Mouse (Mus musculus) midbrain, embryonic 16.5 days (tissue): ENCODE measurements around the gene Ptges3. TPM values are rescaled to one million over a fixed set of nuclear protein-coding genes. Genes with fewer than 3 reads are reported as not detected.
"Not testable (repeated sequence)": the region's sequence is repeated elsewhere in the genome, so short reads cannot be mapped to it uniquely, and the experiment has no call there.

Experiments
- ATAC-seq: fragments of 200-750 bp; cut with Nextera tagmentation; 2 replicates; pipeline ENCODE4 v1.8.0; 2017; ENCODE audit warnings: moderate TSS enrichment
- H3K27ac ChIP-seq: fragments of 300-500 bp; sonication (generic); 2 replicates; pipeline ENCODE4 v1.5.1; 2014; ENCODE audit warnings: mild to moderate bottlenecking, low read length, mixed read lengths
- H3K27me3 ChIP-seq: fragments of 300-500 bp; sonication (generic); 2 replicates; pipeline ENCODE4 v1.6.1; 2014; ENCODE audit warnings: low read depth, low read length, mixed read lengths; ENCODE audit not compliant: control insufficient read depth, insufficient read depth
- H3K36me3 ChIP-seq: fragments of 300-500 bp; sonication (generic); 2 replicates; pipeline ENCODE4 v1.6.1; 2014; ENCODE audit warnings: mild to moderate bottlenecking, low read length, moderate library complexity, mixed read lengths; ENCODE audit not compliant: control insufficient read depth, insufficient read depth
- H3K4me1 ChIP-seq: fragments of 300-500 bp; sonication (generic); 2 replicates; pipeline ENCODE4 v1.6.1; 2014; ENCODE audit warnings: mild to moderate bottlenecking, low read length, mixed read lengths; ENCODE audit not compliant: control insufficient read depth, insufficient read depth
- H3K4me2 ChIP-seq: fragments of 300-500 bp; sonication (generic); 2 replicates; pipeline ENCODE4 v1.6.1; 2014; ENCODE audit warnings: mild to moderate bottlenecking, low read length, mixed read lengths
- H3K4me3 ChIP-seq: fragments of 300-500 bp; sonication (generic); 2 replicates; pipeline ENCODE4 v1.5.1; 2014; ENCODE audit warnings: low read depth, mild to moderate bottlenecking, low read length, moderate library complexity, mixed read lengths
- H3K9ac ChIP-seq: fragments of 300-500 bp; sonication (generic); 2 replicates; pipeline ENCODE4 v1.6.1; 2014; ENCODE audit warnings: low read depth, low read length, mixed read lengths
- H3K9me3 ChIP-seq: fragments of 300-500 bp; sonication (generic); replicated peaks from 2 replicates; pipeline ENCODE4 v1.6.1; 2014; ENCODE audit warnings: mild to moderate bottlenecking, low read length, mixed read lengths; ENCODE audit not compliant: control insufficient read depth, poor library complexity, severe bottlenecking
- WGBS: fragments of 180-500 bp; shearing (Covaris S2); extraction: QIAGEN DNeasy Blood & Tissue Kit; methylation state at CpG from one replicate; pipeline ENCODE4 v1.1.7; 2014; 5-methylcytosine and 5-hydroxymethylcytosine counted together
- polyA plus RNA-seq: library from polyadenylated mRNA; unstranded; fragments of >200 nt; fragmentation: Nextera tagmentation; extraction: Ambion mirVana; gene quantifications from 2 replicates; pipeline ENCODE4 v1.2.1, GENCODE M21; 2015

Ptges3 gene
- polyA plus RNA-seq, 1 experiment from 2014 or later, result 387 TPM

- WGBS, result 75% methylated on average over 6 of the region's 6 CpGs
- Histone ChIP-seq H3K9me3 (no peaks in the 10 kb centered on the region), H3K4me3 (no peak overlapping the region), H3K36me3 (peaks cover 43% of the 10 kb centered on the region), H3K27me3 (no peaks in the 10 kb centered on the region), H3K27ac (no peak overlapping the region), H3K9ac (no peak overlapping the region), H3K4me1 (peaks cover 25% of the 10 kb centered on the region), H3K4me2 (no peak overlapping the region)
- ATAC-seq, result no peak
Measured at GRCm38 (mm10) chr10:128086391-128086790, 27.6 kb downstream of the Ptges3 start.

DNA sequence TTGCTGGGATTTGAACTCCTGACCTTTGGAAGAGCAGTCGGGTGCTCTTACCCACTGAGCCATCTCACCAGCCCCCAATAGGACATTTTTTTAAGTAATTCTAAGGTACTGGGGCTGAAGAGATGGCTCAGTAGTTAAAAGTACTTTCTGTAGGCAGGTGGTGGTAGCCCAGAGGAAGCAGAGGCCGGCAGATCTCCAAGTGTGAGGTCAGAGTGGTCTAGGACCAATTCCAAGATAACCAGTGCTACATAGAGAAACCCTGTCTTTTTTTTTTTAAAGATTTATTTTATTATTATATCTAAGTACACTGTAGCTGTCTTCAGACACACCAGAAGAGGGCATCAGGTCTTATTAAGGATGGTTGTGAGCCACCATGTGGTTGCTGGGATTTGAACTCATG is 28.5 kb downstream of the Ptges3 start:
- H3K36me3 ChIP-seq, result peaks cover 43% of the 10 kb centered on the region
- H3K9me3 ChIP-seq, ATAC-seq, H3K27ac ChIP-seq, H3K9ac ChIP-seq, H3K4me2 ChIP-seq, H3K27me3 ChIP-seq, H3K4me3 ChIP-seq: not testable (repeated sequence)
- 87% methylated on average over 2 of the region's 2 CpGs for WGBS
- peaks cover 27% of the 10 kb centered on the region for H3K4me1 ChIP-seq

DNA sequence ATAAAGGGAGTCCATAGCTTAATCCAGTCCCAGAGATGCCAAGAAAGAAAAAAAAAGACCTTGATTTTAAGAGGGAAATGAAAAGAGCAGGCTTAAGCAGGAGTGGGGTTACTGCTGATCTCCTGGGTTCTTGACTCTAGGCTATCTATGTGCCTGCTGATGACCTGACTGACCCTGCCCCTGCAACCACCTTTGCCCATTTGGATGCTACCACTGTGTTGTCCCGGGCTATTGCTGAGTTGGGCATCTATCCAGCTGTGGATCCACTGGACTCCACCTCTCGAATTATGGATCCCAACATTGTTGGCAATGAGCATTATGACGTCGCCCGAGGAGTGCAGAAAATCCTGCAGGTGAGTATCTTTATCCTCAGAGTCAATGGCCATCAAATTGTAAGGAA is 29.4 kb downstream of the Ptges3 start:
- no peaks in the 10 kb centered on the region for H3K9me3 ChIP-seq
- peaks cover 43% of the 10 kb centered on the region for H3K36me3 ChIP-seq
- no peak overlapping the region for H3K4me2 ChIP-seq
- no peak for ATAC-seq
- H3K27me3 ChIP-seq, result no peaks in the 10 kb centered on the region
- peaks cover 28% of the 10 kb centered on the region for H3K4me1 ChIP-seq
- no peak overlapping the region for H3K9ac ChIP-seq
- 95% methylated on average over 5 of the region's 5 CpGs for WGBS
- no peak overlapping the region for H3K27ac ChIP-seq
- no peak overlapping the region for H3K4me3 ChIP-seq

GRCm38 (mm10) chr10:128089842-128090241 is 31.1 kb downstream of the Ptges3 start:
- H3K9ac ChIP-seq, result no peak overlapping the region
- whole genome bisulfite sequencing, result 70% methylated on average over 5 of the region's 5 CpGs
- no peak overlapping the region for H3K27ac ChIP-seq
- H3K4me3 ChIP-seq, result no peak overlapping the region
- H3K36me3 ChIP-seq, result peaks cover 43% of the 10 kb centered on the region
- no peak for ATAC-seq
- H3K4me1 ChIP-seq, result peaks cover 34% of the 10 kb centered on the region
- H3K4me2 ChIP-seq, result no peak overlapping the region
- no peaks in the 10 kb centered on the region for H3K9me3 ChIP-seq
- H3K27me3 ChIP-seq, result no peaks in the 10 kb centered on the region

DNA sequence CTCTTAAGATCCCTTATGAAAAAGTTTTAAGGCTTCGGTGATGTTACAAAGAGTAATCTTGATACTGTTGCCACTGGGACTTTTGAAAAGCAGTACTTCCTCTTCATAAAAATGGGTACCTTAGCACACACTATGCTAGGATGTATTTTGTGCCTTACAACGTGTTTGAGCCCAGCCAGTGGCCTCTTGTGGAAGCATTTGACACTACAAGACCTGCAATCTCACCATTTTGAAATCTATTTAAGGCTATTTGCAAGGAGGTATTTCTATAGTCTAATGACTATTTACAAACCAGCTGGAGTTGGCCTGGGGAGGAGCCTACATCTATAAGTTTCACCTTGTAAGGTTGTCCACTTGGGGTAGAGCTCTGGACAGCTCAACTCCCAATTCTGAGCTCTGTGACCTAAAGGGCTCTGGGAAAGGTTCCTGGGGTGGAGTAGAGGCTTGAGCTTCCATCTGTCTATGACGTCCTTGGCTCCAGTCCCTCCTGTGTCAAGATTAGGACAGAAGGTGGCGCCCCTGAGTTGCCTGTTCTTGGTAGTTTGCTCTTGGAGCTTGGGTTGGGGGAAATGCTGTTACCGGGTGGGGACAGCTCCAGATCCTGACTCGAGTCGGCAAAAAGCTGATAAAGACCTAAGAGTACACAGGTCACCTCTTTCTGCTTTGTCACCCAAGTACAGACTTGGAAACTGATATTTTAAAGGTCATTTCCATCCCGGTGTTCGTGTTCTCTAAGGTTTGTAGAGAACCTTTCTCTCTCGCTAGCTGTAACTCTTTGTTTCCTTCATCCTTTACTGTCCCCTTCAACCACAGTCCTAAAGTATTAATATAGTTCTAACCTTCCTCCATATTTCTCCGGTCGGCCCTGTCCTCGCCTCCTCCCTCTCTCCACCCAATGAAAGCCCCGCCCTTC is 32.2 kb downstream of the Ptges3 start:
- Histone ChIP-seq H3K36me3 (peaks cover 32% of the 10 kb centered on the region), H3K9ac (0 out of 2 replicates have a peak overlapping the region, but pooled peaks have one; percentile 26), H3K27ac (no peak overlapping the region), H3K4me3 (peak overlapping the region; percentile 72; the same call in 1 of the 2 replicates), H3K27me3 (no peaks in the 10 kb centered on the region), H3K4me2 (peak overlapping the region; percentile 85), H3K4me1 (peaks cover 28% of the 10 kb centered on the region), H3K9me3 (no peaks in the 10 kb centered on the region)
- peak; percentile 12; the same call in 1 of the 2 replicates for ATAC-seq
- 8% methylated on average over 14 of the region's 14 CpGs for WGBS

DNA sequence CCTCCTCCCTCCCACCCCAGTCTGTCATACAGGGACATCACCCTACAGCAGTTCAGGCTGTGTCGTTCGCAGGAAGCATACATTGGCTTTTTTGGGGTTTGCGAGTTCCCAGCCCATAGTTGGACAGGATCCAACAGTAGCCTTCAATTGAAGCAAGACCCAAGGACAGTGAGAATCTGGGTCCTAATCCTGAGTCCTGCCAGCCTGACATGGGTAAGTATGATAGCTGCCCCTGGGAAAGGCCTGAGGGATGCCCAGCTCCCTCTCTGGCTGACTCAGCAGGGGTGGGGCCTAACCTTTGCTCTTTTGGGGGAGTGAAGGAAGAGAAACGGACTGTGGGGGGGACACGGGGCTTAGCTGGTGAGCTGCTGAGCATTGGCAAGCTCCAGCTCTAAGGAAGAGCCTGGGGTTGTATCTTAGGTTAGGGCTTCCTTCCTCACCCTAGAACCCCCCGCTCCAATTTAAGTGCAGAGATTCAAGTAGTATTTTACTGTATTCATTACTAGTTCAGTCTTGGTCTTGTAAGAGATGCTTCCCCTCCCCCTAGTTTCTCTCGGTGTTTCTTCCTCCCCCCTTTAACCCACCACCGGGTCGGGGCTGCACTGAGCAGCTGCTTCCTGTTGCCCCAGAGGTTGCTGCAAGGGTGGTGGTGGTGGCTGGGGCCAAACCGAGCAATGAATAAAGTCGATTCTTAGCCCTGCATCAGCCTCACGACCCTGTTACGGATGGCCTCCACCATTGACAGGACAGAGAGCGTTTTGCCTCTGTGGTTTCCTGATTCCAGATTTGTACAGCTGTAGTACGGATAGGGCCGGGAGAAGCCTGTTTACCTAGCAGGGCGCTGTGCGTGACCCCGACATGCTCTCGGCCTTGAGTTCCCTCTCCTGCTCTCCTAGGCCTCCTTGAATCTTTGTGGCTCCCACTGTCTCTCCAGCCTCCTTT is 33.1 kb downstream of the Ptges3 start, which contains the start of gene Baz2a:
TSS of gene Baz2a (plus strand) at position 14 of the 942 bp plus-strand sequence.
- WGBS, result 2% methylated on average over 20 of the region's 20 CpGs
- H3K36me3 ChIP-seq, result peaks cover 26% of the 10 kb centered on the region
- H3K4me1 ChIP-seq, result peaks cover 32% of the 10 kb centered on the region
- H3K27ac ChIP-seq, result peak within 1 kb of the TSS; percentile 84
- H3K9ac ChIP-seq, result peak within 1 kb of the TSS; percentile 84
- peak within 1 kb of the TSS; percentile 72 for H3K4me3 ChIP-seq
- no peak for ATAC-seq
- H3K4me2 ChIP-seq, result peak within 1 kb of the TSS; percentile 85
- no peaks in the 10 kb centered on the region for H3K27me3 ChIP-seq
- no peaks in the 10 kb centered on the region for H3K9me3 ChIP-seq

DNA sequence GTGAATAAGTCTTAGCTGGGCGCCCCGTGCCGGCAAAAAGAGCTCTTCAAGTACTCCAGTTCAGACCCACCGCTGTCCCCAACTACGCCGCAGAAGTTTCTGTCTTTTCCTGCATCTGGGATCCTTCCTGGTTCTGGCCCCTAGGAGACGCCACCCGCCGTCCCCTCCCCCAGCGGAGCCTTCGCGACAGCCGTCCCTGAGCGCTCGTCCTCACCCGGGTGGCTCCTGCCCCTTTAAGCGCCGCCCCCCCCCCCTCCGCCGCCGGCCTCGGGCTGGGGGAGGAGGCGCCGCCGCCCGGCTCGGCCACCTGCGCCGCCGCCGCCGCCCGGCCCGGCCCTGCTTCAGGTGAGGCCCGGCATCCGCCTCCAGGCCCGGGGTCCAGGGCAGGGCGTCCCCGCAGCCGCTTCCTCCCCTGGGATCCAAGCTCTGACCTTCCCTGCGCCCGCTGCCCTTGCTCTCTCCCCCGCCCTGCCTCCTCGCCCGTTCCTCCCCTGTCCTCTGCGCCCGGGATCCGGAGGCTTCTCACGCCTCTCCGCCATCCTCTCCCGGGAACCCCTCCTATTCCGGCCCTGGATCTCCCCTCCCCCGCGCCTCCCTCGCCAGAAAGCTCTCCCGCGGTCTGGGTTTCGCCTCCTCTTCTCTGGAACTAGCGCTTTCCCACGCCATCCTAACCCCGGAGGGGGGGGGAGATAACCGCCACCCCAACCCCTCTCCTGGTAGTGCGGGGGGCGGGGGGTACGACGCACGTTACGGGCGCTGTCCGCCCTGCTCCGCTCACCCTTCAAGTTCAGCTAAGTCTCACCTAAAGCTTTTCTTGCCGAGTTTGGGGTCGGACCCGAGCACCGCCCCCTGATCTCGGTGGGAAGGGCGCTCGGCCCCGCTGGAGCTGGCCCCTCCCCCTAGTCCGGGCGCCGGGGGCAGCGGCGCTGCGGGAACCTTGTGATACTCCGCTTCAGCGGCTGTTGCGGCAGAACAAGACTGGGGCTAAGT is 34.0 kb downstream of the Ptges3 start:
- ATAC-seq, result peak; percentile 43
- H3K4me1 ChIP-seq, result peaks cover 32% of the 10 kb centered on the region
- H3K36me3 ChIP-seq, result peaks cover 19% of the 10 kb centered on the region
- under 1% methylated on average over 56 of the region's 88 CpGs for WGBS
- peak overlapping the region; percentile 72 for H3K4me3 ChIP-seq
- peak overlapping the region; percentile 84 for H3K27ac ChIP-seq
- no peaks in the 10 kb centered on the region for H3K9me3 ChIP-seq
- peak overlapping the region; percentile 85 for H3K4me2 ChIP-seq
- H3K9ac ChIP-seq, result peak overlapping the region; percentile 84
- no peaks in the 10 kb centered on the region for H3K27me3 ChIP-seq
